Mouse (Mus musculus) urinary bladder, postnatal 25 days (tissue): ENCODE results near the gene Hsdl2.
"Not testable (repeated sequence)": the region's sequence is repeated elsewhere in the genome, so short reads cannot be mapped to it uniquely, and the experiment has no call there.

Experiments used
- DNase-seq: peaks from one replicate; pipeline ENCODE4 v3.0.0; 2022; ENCODE audit warnings: low spot score

Gene Hsdl2

DNA sequence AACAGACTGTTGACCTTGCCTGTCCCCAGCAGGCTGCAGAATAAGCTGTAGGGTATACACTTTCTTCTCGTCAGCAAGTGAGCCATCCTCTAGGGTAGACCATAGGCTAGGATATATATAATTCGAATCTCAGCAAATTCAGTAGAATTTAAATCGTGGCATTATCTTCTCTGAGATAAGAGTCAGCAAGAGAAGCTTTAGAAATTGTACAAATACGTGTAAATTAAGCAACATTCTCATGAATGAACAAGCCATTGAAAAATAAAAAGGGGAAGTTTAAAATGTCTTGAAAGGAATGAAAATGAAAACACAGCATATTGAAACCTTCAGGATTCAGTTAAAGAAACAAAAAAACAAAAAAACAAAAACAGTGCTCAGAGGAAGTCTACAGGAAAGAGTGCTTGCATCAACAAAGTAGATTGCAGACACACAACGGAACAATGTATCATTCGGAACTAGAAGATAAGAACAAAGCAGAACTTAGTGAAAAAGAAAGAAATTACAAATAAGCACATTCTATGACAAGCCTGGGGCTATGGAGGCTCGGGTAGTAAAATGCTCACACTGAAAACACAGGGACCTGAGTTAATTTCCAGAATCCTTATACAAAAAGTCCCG lies 15.7 kb upstream of the Hsdl2 start:
- no peak for DNase-seq

- DNase-seq: no peak
Observed at GRCm38 (mm10) chr4:59567576-59568260, 13.6 kb upstream of the Hsdl2 start.

- peak; percentile 65 for DNase-seq
Observed at GRCm38 (mm10) chr4:59569538-59569937, 11.8 kb upstream of the Hsdl2 start.

- not testable (repeated sequence) for DNase-seq
Observed at GRCm38 (mm10) chr4:59570519-59570918, 10.8 kb upstream of the Hsdl2 start.

DNA sequence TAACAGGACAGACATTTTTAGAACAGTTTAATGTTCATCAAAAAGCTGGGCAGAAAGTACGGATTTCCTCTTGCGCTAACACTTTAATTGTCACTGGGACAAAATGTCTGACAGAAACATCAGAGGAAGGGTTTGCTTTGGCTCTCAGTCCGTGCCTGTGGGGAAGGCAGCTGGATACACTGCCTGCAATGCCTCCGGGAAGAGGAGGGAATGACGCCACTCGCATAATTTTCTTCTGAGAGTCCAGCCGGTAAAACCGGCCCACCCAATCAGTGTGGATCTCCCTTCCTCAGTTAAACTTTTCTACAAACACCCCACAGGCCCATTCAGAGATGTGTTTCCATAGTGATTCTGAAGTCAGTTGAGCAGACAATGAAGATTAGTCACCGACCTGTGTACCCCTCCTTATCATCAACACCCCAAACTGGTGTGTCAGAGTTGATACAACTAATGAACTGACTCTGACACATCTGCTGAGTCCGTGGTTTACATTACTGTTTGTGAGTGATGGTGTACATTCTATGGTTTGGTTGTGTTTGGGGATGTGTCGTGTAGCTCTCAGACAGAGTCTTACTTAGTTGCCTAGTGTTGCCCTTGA lies 8.7 kb upstream of the Hsdl2 start:
- no peak for DNase-seq

GRCm38 (mm10) chr4:59575184-59575958 lies 6.0 kb upstream of the Hsdl2 start:
- DNase-seq: no peak

GRCm38 (mm10) chr4:59580495-59581281 lies 675 bp upstream of the Hsdl2 start:
- no peak for DNase-seq

GRCm38 (mm10) chr4:59582186-59582585 lies 823 bp downstream of the Hsdl2 start:
- no peak for DNase-seq

DNA sequence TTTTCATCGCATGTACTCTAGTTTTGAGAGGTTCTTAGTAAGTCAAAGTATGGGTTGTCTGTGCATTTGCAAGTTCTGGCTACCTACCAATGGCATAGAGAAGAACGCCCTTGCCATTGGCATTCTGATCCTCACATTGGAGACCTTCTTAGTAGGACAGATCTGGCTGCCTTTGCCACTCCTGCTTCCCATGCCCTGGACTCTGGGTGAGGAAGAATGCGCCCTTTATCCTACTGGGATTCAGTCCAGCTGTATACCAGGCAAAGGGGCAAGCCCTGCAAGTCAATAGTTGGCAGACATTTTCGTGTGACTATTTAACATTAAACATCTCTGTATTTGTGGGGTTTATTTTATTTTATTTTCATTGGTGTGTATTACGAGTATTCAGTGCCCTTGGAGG lies 3.7 kb downstream of the Hsdl2 start:
- peak; percentile 51 for DNase-seq

DNA sequence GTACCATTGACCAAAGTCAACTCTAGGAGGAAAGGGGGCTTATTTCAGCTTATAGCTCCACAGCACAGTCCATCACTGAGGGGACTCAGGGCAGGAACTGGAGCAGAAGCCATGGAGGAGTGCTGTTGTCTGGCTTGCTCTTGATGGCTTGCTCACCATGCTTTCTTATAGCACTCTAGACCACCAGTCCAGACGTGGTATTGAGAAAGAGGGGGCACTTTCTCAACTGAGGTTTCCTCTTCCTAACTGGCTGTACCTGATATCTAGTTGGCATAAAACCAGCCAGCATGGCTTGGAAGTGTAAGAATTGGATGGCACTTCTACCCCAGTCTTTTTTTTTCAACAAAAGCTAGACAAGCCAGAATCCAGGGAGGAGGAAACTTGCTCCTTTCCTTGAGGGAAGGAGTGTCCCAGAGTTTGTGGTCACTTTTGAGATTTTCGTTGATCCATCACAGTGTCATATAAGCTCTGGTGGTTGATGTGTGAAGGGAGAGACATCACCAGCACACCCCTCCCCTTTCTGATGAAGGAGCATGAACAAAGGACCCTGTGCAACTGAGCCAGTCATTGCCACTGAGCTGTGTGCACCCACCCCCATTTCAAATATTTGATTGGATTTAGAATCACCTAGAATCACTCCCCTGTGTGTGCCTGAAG lies 6.0 kb downstream of the Hsdl2 start:
- no peak for DNase-seq

GRCm38 (mm10) chr4:59587872-59588226 lies 6.5 kb downstream of the Hsdl2 start:
- no peak for DNase-seq

DNA sequence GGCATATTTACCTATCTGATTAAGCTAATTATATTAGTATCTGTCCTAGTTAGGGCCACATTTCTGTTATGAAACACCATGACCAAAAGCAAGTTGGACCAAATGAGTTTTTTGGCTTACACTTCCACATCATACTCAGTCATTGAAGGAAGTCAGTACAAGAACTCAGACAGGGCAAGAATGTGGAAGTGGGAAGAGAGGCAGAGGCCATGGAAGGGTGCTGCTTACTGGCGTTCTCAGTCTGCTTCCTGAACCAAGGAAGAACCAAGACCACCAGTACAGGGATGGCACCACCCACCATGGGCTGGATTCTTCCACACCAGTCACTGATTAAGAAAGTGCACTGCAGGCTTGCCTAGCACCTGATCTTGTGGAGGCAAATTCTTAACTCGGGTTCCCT lies 13.3 kb downstream of the Hsdl2 start:
- DNase-seq: no peak

- no peak for DNase-seq
Observed at GRCm38 (mm10) chr4:59596556-59596955, 15.2 kb downstream of the Hsdl2 start.

DNA sequence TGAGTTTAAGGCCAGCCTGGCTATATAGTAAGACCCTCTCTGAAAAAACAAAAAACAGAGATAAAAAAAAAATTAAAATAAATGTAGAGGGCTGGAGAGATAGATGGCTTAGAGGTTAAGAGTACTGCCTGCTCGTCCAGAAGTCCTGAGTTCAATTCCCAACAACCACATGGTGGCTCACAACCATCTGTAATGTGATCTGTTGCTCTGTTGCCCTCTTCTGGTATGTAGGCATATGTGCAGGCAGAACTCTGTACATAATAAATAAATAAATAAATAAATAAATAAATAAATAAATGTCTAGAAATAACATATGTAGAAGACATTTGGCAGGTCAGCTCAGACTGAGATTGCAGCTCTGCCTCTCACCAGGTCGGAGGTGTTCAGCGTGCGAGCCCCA lies 21.3 kb downstream of the Hsdl2 start:
- no peak for DNase-seq

- DNase-seq: no peak
Observed at GRCm38 (mm10) chr4:59604892-59605291, 23.5 kb downstream of the Hsdl2 start.

- no peak for DNase-seq
Observed at GRCm38 (mm10) chr4:59605501-59605900, 24.1 kb downstream of the Hsdl2 start.

- DNase-seq: no peak
Observed at GRCm38 (mm10) chr4:59610411-59610810, 29.0 kb downstream of the Hsdl2 start.

DNA sequence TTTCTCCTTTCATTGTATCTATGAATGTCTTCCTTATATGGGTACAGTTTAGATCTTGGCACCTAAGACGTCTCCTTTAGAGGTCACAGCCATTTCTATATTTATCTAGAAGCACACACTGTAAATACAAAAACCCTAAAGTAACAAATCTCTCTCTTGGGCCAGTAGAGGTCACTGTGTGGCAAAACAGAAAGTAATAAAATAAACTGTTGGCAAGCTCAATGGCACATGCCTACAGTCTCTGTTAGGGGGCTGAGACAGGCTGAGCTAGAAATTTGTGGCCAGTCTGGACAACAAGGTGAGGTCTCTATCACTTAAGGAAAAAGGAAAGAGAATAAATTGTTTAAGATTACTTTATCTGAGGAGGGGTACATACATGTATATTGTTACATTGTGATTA lies 33.6 kb downstream of the Hsdl2 start:
- DNase-seq: no peak

- DNase-seq: no peak
Observed at GRCm38 (mm10) chr4:59619611-59620245, 38.4 kb downstream of the Hsdl2 start.

GRCm38 (mm10) chr4:59625676-59625997 lies 44.3 kb downstream of the Hsdl2 start:
- DNase-seq: no peak
